Mouse (Mus musculus) mesoderm, embryonic 11.5 days (tissue): ENCODE results near the gene C1ql3.

Experiments
- DNase-seq: peaks from one replicate; pipeline ENCODE4 v3.0.0-alpha.2; 2012; ENCODE audit warnings: low read depth, low spot score

The C1ql3 gene

DNA sequence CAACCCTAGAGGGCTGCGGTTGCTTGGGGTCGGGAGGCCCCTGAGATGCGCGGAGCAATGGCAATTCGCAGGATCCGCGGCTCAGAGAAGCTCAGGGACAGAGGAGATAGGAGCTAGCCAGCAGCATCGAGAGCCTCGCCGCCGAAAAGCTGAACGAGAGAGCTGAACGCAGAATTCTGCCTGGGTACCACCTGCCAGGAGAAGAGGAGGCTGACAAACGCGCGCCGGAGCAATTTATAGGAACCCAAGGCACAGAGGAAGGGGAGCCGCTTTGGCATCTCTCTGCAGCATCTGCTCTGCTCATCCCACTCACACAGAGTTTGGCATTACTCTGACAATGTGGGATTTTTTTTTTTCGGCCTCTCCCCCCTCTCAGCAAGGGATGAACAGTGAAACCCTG is at the start of gene C1ql3:
TSS of gene C1ql3 (minus strand) at position 335 of the 400 bp plus-strand sequence.
- DNase-seq = peak; percentile 45

DNA sequence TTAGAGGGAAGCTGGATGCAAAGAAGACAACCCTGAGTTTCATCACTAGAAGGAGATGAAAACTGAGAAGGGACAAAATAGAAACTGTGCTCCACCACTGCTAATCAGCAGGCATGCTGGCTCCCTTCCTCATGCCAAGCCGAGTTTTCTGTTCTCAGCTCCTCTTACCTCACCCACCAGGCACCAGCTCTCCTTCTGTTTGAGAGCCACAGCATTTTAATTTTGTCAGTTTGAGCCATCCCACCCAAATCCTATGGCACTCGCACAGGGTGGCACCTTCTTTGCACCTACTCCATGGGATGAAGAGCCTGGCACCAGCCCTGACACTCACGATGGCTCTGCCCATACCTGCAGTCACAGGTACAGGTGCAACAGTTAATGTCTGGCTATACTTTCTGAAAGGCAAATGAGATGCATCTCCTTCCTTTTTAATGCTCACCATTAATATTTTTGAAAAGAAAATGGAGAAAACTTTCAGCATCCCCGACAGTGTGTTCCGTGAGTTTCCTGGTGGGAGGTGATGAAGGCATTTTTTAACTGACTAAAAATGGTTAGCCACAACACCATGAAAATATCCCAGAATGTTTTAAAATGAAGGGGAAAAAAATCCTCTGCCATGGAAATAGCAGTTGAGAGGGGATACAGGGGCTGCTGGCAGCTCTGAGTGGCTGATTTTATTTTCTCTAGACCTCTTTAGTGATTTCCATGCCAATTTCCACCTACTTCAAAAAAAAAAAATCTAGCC is 49.0 kb upstream of the C1ql3 start:
- DNase-seq = no peak

DNA sequence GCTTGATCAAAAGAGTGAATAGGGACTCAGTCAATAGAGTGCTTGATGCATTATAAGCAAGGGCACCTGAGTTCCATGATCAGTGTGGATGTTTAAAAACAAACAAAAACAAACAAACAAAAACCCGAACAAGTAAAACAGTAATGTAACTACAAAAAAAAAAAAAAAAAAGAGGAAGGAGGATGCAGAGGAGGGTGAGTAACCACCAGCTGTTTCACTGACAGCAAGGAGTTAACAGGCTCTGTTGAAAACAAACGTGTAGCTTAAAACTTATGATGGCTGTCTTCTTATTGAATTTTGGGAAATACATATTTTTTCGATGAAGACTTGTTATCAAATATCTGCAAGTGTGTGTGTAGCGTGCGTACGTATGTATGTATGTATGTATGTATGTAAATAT is 37.0 kb upstream of the C1ql3 start:
- DNase-seq = no peak

DNA sequence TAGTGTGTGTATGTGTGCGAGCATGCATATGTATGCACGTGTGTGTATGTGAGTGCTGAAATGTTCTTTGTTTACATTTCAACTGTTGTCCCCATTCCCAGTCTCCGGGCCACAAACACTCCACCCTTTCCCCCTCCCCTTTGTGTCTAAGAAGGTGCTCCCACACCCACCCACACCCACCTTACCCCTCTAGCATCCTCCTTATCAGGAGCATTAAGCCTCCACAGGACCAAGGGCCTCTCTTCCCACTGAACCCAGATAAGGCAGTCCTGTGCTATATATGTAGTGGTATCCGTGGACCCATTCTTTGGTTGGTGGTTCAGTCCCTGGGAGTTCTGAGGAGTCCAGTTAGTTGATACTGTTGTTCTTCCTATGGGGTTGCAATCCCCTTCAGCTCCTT is 32.9 kb upstream of the C1ql3 start:
- no peak for DNase-seq

DNA sequence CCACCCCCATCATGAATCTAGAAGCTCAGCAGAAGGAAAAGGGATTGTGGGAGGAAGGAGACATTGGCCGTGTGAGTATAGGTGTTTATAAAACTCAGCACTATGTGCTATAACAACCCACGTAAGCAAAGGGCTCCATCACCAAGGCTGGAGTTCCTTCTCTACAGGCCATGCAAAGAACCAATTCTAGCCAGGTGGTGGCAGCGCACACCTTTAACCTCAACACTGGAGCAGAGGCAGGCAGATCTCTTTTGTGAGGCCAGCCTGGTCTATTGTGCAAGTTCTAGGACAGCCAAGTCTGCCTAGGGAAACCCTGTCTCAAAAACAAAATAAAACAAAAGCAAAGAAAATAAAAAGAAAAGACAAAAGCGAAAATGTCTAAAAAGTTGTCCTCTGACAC is 28.2 kb upstream of the C1ql3 start:
- DNase-seq = no peak

DNA sequence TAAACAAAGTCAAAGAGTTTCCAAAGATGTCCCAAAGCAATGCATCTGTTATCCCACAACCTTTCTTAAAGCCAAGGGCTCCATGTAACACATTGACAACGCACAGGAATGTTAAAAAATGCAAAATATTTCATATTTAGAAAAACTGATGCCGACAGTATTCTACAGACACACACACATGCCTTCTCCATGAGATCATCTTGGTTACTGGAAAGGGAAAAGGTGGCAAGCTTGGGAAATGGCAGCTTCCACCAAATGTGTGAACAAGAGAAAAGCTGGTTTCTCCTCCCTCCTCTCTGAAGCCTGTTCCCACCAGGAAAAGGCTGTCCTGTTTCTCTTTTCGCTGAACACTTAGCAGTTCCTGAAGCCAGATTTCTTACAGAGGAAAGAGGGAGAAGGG is 27.2 kb upstream of the C1ql3 start:
- DNase-seq = no peak

DNA sequence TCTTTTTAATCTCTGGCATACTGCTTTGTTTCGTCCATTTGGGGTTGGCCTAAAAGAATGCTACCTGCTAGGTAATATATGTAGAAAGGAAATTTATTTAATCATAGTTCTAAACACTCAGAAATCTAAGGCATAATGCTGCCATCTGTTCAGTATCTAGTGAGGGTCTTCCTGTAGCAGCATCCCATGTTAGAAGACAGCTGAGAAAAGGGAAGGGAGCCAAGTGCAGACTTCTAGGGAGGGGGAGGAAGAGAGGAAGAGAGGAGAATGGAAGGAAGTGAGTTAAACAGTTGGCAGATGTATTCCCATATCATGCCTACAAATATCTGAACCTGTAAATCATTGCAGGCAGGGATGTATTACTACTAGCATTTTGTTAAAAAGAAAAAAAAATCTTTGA is 7.3 kb upstream of the C1ql3 start:
- DNase-seq = no peak

DNA sequence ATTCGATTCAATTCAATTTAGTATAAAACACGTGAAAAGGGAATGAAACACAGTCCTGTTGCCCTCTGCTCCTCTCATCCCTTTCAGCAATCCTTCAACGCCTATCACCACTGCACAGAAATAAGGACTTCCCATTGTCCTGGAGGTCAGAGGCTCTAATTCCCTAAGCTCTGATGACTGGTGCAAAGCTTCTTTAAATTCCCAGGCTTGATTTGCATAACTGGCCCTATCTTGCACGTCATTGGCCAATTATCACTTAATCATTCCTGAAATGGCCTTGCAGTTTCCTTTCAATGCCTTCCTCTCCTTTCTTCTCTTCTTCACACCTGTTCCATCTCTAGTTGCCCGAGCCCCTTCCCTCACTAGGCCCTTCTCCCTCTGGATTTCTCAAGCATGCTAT is 6.8 kb upstream of the C1ql3 start:
- DNase-seq = no peak

DNA sequence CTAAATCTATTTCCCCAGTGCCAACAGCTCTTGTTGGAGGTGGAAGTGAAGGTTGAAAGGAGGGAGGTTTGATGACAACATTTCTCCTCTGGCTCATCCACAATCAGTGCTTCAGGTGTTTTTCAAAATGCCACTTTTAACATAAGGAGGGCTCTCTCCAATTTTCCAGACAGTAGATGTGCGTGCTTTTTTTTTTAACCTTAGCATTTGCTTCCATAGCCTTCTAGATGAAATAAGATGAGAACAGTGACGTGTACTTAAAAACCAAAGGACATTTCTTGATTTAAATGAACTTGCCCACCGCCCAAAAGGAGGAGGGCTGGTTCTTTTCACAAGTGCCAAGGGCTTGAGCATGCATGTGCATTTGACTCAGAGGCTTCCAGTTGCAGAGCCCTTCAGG is 367 bp upstream of the C1ql3 start:
- DNase-seq = no peak

DNA sequence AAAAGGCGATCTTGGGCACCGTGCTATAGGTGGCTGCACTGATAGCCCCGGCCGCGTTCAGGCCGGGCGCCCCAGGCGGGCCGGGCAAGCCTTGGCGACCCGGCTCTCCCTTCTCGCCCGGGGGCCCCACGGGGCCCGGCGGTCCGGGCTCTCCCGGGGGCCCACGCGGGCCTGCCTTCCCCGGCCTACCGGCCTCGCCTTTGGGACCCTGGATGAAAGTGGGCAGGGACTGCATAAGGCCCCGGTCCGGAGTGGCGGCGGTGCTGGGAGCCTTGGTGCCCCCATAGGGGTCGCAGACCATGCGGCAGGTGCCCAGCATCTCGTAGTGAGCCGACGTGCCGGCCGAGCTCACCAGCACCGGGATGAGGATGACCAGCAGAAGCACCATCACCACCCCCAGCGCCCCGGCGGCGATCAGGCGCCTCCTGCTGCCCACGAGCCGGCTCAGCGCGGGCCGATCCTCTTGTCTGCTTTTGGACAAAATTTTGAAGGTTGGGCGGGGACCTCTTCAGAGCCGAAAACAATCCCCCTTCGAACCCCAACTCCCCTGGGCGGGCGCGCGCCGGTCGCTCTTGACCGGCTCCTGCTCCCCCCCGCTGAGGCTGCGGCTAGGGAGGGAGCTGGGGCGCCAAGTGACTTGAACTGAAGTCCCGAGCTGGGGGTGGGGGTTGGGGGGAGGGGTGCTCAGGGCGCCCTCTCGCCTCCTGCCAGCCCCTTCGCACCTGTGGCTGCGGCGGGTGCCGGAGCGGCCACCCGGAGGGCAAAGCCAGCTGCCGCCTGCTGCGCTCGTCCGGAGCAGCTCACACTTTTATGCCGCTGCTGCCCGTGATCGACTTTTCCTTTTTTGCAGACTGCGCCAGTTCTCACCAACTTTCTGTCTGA is 905 bp downstream of the C1ql3 start:
- DNase-seq = peak; percentile 45

DNA sequence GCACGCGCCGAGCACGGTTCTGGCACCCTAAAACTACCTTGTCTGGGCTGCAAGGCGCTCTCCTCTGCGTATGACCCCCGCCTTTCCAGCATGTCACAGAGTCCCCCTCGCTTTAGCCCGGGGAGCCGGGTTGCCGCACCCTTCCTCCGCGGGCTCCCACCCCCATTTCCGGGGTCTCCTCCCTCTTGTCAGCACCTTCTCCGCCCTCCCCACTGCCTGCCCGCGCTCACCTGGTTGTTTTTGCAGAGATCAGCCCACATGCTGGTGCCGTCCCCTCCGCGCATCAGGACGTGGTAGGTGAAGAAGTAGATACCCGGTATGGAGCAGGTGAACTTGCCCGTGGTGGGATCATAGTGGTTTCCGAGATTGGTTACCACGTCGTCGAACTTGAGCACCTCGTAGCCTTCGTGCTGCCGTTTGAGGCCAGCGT is 1.6 kb downstream of the C1ql3 start:
- no peak for DNase-seq

DNA sequence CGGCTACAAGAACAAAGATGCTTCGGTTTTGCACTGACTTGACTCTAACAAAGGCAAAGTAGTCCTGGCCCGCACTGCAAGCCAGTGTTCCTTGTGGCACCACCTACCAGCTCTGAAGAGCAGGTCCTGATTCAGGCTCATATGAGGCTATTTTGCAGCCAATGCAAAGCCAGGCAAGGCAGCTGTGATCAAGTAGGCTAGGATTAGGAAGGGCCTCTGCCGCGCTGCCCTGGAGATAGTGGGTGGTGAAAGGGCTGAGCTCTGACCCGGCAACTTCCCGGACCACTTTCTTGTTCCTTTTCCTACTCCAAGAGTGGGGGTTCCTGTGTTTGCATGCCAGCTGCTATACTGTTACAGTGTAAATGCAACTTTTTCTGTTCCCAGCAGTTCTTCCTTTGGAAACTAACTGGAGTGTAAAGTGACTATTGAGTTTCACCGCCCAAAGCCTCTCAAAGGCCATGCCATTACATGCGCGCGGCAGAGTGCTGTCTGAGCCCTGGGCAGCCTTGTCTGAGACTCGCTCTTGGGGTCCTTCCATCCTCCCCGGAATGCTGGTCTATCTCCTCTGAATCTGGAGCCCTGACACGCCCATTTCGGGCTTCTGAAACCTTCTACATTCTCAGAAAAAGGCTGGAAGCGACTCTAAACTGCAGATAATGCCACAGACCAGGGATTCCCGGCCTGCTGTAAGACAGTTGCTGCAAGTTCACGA is 2.2 kb downstream of the C1ql3 start:
- no peak for DNase-seq

DNA sequence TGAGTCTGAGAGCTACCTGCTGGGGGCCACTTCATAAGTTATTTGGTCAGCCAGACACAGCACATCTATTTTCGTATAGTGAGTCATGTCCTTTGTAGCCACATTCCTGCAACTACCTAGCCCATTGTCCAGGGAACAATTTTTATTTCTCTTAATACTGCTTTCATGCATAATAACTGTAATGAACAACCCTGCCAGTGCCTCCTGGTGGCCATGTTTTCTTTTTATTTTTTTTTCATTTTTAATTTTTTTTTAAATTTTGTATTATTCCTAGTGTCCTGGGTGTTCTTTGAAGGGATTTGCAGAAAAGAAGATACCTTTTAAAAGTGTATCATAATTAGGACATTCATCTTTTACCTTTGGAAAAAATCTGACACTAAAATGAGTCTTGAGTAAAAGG is 3.2 kb downstream of the C1ql3 start:
- no peak for DNase-seq

DNA sequence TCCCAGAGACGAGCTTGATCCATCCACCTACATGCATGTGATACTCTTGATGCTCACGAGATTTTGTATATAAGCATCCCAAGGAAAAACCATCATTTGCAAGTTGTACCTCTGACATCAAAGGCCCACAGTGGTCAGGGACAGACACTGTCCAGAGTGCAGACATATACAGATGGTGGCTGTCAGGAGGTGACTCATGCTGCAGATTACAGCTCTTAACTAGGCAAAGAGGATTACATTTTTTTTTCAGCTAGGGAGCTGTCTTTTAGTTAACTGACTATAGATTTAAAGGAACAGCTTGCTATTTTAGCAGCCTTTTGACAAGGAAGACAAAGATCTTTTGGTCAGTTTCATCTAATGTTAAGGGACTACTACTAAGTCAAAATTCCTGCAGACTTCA is 11.6 kb downstream of the C1ql3 start:
- no peak for DNase-seq

DNA sequence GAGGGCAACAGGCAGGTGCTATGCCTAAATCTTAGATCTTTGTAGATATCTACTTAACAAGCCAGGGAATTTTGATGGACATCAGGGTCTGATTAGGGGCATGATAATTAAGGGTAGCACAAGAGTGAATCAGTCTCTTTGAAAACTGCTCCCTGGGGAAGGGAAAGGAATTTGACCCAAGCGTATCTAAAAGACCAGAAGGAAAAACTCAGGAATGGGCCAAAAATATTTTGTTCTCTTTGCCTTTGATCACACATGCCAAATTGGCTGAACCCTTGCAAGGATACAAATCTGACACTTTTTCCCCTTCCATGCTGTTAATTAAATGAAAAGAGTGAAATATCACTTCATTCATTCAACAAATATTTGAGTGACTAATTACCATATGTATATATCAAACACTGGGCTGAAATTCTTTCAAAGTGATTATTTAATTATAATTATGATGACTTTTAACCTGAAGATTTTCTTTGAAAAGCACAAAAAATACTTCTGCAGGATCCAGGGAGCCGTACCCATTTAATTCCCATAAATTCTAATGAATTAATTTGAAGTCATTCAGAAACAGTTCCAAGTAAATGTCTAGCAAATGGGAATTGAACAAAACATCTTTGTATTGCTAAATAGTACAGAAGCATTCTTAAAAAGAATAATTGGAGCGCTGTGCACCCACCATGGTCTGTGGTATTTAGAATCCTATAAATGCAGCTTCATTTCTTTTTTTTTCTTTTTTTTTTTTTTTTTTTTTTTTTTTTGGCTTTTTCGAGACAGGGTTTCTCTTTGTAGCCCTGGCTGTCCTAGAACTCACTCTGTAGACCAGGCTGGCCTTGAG is 26.5 kb downstream of the C1ql3 start:
- DNase-seq = peak; percentile 53

DNA sequence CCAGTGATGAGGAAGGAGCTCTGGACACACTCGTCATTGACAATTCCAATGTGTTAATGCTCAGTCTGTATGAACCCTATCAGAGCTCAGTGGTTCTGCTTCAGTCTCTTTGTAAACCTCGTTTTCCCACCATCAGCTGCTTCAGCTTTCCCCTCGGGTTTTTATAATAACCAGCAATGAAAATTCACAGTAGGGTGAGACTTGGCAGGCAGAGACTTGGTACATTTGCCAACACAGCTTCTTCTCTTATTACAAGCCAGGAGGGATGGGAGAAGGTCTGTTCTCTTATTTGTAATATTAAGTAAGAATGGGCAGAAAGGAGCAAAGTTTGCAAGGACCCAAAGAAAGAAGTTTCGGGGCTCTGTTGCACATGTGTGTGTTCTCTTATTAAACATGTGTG is 32.8 kb downstream of the C1ql3 start:
- no peak for DNase-seq

DNA sequence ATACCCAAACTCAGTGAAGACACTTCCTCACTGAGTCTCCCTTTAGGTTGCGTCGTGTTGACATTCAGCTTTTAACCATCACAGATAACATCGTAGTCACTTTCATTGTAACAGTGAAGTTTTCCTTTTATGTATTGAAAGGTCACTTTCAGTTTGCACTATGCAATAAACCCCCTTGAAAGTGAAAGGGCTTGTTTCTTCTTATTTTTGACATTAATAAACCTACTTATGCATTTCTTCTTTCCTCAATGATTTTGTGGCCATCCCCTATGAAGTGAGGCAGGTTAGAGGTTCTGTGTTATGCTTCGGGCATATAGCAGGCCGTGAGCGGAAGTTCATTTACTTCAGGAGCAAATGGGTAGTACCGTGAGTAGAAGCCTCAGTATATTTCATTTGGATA is 34.2 kb downstream of the C1ql3 start:
- DNase-seq = no peak

DNA sequence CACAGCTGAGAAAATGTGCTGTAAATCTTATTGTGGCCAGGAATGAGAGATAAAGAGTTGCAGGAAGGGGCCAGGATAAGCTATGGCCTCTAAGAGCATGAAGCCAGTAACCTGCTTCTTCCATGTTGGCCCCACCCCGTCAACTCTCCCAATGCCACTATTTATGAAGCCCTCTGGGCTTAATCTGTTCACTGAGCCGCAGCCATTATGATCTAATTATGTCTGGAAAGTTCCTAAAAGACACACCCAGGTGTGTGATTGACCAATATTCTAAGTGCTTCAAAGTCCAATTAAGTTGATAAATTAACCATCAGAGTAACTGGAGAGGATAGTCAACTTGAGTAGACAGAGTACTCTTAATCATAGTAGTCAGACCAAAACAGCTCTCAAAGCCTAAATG is 37.9 kb downstream of the C1ql3 start:
- no peak for DNase-seq

DNA sequence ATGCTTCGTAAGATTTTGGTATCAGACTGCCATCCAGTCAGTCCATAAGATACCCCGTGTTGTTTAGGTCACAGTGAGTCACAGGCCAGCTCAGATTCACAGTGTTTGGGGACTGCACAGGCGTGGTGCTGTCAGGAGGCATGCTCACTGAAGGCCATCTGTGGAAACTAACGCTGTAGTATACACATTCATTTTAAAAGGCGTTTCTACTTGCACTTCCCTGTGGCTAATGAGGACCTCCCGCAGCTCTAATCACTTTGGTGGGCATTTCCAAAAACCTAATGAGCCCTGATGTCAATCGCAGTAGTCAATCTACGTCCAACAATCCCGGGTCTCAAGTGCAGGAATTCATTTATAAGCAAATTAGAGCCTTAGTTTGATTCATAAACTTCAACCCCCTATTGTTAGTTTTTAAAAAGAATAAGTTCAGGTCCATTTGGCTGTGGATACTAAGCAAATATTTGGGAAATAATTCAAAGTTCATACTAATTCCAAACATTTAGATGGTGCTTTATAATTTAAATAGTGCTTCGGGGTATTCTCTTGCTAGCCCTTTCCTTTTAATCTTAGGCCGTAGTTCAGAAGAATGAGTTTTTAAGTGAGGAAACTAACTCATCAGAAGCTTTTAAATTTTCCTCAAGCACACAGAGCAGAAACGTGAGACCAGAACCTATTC is 41.4 kb downstream of the C1ql3 start:
- no peak for DNase-seq

DNA sequence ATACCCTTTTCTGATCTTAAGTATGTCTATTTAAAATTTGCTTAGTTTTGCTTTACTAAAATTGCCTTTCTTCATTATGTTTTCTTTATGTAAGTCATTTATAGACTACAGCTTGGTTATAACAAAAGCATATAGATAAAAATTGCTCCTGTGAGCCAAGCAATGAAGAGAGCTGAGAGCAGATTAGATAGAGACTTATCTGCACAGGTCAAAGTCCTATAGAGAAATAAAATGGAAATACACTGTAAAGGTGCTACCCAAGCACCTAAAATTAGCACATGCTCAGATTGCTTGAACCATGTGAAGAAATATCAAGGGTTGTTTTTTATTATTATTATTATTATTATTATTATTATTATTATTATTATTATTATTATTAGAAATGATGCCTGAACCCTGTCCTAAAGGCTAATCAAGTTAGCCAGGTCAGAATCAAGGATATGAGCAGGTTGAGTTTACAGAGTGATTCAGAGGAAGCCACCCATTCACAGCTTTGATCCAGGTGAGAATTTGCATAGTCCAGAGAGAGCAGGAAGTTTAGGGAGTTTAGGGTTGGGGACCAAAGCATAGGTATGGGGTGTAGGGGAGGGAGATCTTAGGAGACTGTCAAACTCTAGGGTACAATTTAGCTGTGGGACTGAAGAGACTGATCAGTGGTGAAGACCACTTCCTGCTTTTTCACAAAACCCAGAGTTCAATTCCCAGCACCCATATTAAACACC is 54.7 kb downstream of the C1ql3 start:
- DNase-seq = no peak
